Mouse (Mus musculus) heart, adult 2 months (tissue): ENCODE data around the gene Coq3.

ENCODE experiments used
- CTCF ChIP-seq: fragments of 200-600 bp; IDR thresholded peaks from 2 replicates; pipeline ENCODE4 v1.8.1; 2022; ENCODE audit warnings: antibody characterized with exemption, mild to moderate bottlenecking, moderate library complexity
- POLR2A ChIP-seq: fragments of 200-500 bp; IDR thresholded peaks from 2 replicates; pipeline ENCODE4 v1.6.1; 2011; ENCODE audit warnings: mild to moderate bottlenecking, low read depth, low read length, control low read depth; ENCODE audit not compliant: insufficient read depth

- TF ChIP-seq CTCF (no peak), POLR2A (no peak)
These were observed 52.5 kb downstream of the Coq3 start for GRCm38 (mm10) chr4:21931772-21932630.
